Mouse (Mus musculus): Measurements from ENCODE around the gene Gm47791.

Gm47791 gene

DNA sequence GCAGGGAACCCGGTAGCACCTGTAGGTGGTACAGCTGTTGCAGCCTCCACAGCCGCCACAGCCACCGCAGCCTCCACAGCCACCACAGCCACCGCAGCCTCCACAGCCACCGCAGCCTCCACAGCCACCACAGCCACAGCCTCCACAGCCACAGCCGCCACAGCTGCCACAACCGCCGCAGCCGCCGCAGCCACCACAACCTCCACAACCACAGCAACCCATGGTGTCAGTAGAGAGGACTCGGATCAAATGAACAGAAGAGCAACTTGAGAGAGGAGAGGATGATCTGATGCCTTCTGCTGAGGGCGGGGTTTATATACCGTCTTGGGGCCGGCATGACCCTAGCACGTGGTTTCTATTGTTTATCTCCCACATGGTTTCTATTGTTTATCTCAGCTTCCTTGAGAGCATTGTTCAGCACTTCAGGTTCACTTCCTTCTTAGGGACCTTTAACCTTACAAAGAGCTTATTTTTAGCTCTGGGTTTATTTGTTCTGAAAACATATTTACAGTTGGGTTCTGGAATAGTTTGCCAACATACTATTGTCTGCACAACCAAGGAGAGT lies at the start of gene Gm47791:
Gm47791 (minus strand) TSS at position 222 of the 565 bp plus-strand sequence.
- in situ Hi-C loops (cut with MboI, MseI) = no loop called here

DNA sequence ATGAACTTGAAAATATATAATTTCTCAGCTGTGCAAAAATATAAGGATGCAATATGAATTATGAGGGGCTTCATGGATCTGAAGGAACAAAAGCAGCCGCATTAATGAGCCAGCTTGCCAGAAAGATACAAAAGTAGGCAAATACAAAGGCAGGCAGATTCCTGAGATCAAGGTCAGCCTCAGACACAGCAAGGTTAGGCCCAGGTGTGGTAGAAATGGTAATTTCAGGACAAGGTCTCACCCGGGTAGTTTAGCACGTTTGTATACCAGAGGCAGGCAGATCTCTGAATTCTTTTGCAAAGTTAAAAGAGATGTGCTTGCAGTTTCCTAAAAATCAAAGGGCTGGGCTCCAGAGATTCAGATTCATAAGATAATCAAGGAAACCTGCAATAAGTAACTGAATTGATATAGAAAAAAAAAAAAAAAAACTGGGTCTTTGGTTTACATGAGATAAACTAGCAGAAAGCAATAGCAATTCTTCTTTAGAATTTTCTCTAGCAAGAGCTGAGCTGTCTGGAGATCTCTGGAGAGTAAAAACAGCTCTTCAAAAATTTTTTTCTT lies 49.7 kb upstream of the Gm47791 start:
- in situ Hi-C loops (cut with MboI, MseI) = no loop called here

DNA sequence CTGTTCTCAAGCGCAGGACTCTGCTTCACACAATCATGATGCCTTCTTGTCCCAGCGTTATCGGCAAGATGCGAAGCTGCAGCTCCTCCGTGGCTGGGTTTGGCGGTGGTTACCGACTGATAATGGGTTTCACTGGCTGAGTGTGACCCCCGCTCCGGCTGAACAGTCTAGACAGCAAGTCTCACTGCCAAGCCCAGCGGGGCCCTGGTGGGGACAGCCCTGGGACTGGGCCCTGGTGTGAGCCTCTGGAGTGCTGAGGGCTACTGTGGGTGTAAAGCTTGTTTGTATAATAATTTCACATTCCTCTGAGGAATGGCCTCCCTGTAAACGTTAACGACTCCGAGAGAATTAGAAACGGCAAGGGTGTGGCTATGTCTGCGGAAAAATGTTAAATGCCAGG lies 49.1 kb upstream of the Gm47791 start:
- in situ Hi-C loops (cut with MboI, MseI) = no loop called here

DNA sequence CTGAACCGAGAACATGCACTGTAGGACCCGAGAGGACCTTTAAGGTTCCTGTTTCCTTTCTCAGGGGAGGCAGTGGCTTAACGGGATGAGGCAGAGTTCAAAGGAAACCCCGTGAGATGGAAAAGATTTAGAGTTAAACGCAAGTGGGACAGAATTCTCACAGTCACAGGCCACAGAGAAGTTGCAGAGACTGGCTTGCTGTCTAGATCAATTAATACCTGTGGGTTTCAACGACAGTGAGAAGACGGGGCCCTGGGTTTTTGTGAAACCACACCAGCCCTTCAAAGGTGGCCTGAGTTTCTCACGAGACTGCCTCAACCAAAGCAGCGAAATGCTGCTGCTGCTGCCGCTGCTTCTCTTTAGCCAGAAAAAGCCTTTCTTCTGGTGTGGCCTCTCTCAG lies 48.3 kb upstream of the Gm47791 start:
- in situ Hi-C loops (cut with MboI, MseI) = no loop called here

DNA sequence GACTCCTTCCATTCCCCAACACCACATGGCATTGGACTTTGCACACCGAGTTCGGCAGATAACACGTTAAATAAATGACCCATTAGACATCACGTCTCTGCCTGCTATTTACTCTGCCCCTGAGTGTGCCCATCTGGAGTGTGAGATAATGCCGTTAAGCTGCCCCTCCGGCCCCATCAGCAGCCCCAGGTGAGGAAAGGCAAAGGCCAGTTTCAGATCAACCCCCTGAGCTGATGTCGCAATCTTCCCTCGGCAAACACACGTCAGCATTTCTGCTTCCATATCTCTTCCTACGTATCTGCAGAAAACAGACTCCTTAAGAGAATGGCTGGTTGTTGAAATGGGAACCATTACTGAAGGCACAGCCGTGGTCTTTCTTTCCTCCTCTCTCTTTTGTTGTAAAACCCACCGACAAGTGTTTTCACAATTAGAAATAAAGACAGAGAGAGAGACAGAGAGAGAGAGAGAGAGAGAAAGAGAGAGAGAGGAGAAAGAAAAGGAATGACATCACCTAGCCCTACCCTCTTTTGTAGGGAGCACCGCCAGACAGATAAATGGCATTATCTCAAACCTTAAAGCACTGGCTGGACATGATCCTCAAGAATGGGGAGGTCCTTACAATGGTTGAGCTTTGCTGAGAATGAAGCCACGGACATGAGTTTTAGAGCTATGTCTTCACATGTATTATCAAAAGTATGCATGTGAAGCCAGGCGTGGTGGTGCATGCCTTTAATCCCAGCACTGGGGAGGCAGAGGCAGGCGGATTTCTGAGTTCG lies 45.1 kb upstream of the Gm47791 start:
- in situ Hi-C loops (cut with MboI, MseI) = no loop called here

DNA sequence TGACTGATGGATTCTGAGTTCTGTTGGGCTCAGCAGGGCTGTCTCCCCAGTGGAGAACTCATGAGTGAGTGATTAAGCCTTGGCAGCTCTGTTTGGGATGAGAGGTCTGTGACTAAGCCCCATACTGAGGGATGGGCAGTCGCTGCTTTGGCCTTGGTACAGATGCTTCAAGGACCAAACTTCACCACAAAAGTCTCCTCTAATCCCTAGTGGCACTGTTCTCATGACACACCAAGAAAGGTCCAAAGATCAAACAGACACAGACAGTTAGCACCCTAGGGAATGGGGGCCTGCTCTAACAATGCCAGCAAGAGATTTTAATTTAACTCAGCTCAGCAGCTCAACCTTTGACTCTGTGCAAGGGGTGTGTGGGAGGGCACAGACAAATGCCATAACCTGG lies 40.7 kb upstream of the Gm47791 start:
- in situ Hi-C loops (cut with MboI, MseI) = no loop called here

DNA sequence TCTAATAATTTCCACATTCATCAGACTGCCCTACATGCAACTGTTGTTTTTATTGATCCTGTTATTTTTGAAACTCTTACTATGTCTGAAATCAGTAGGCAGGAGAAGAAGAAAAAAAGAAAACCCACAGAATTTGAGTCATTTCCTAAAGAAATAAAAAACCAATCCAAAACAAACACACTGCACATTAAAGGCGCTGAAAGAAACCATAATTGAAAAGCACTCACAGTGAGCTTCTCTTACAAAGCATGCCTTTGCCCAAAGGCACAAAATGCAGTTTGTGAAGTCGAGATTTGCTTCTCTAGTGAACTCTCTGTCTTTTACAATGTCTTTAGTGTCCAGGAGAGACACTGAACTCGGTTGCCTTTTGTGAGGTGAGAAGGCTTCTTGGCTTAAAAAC lies 37.5 kb upstream of the Gm47791 start:
- in situ Hi-C loops (cut with MboI, MseI) = no loop called here

DNA sequence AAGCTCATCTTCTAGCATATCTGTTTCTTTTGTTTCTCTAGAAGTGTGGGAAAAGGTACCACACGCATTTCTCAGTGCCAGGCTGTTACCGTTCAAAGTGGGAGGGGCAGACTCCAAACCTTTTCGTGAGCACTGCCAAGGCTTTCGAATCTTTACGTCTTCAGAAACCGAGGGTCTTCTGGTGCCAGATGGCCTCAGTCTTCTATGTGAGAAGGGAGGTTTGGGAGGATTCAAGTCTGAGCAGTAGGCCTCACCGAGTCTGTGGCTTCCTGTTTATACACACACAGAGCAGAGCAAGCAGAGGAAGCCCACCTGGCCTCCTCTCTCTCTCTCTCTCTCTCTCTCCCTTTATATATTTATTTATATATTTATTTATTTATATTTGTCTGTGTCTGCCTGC lies 36.2 kb upstream of the Gm47791 start:
- in situ Hi-C loops (cut with MboI, MseI) = no loop called here

DNA sequence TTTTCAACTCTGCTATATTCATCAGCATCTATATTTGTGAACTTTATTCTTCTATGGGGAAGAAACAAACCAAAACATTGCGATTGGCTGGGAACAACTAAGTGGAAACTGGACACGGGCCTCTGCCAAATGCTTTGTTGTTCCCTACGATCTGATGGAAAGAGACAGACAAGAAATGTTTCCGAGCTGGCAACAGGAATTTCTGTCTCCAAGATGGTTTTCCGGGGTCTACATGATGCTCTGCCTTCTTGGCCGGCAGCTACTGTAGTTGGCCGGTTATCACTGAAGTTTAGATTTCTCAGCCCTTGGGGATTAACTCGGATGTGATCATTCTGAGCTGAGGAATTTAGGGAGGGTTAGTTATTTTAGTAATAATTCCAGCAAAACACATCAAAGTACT lies 35.3 kb upstream of the Gm47791 start:
- in situ Hi-C loops (cut with MboI, MseI) = no loop called here

DNA sequence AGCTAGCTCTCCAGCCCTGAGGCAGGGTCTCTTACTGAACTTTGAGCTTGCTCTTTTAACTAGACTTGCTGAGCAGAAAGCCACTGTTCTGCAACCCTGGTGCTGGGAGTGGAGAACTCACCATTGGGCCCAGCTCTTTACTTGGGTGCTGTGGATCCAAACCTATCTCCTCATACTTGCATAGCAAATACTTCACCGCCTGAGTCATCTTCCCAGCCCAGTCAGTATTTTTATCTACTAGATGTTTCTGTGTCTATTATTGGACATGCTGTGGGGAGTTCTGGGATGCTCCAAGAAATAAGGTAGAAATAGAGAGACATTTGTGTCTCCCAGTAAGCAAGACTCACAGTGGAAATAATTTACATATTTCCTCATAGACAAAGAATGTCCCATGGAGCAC lies 33.0 kb upstream of the Gm47791 start:
- in situ Hi-C loops (cut with MboI, MseI) = no loop called here

DNA sequence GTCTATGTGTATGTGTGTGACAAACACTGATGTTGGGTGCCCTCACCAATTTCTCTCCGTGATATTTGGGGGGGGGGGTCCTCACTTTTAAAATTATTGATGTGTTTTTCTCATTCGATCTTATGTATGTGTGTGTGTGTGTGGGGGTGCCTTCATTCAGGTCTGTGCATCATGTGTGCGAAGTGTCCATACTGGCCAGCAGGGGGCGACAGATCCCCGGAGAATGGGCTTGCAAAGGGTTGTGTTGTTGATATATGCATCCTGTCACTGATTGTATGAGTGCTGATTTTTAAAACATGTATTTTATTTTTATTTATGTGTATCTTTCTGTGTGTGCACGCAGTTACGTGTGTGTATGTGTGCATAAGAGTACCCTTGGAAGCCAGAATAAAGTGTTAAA lies 32.6 kb upstream of the Gm47791 start:
- in situ Hi-C loops (cut with MboI, MseI) = no loop called here

DNA sequence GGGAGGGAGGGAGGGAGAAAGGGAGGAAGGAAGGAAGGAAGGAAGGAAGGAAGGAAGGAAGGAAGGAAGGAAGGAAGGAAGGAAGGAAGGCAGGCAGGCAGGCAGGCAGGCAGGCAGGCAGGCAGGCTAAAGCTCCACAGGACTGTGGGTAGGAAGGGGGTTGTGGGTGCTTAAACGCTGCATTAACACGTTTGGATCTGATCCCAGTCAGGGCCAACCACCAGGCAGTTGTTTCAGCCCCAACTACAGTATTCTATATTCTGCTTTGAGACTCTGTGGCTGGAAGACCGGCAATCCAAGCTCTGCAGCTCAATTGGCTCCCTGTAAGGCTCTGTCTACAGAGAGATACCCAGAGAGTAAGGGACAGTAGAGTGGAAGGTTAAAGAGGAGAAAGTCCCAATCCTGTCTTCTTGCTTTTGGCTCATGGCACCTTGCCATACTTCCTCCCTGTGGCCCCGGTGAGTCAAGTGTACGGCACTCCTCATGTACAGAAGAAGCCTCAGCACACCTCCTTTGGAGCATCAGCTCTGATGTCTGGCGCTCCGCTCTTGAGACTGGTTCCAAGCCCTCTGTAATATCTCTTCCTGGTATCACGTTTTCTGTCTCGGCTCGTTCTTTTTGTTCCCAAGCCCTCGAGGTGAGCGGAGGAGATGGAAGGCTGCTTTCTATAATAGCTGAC lies 30.2 kb upstream of the Gm47791 start:
- in situ Hi-C loops (cut with MboI, MseI) = no loop called here

DNA sequence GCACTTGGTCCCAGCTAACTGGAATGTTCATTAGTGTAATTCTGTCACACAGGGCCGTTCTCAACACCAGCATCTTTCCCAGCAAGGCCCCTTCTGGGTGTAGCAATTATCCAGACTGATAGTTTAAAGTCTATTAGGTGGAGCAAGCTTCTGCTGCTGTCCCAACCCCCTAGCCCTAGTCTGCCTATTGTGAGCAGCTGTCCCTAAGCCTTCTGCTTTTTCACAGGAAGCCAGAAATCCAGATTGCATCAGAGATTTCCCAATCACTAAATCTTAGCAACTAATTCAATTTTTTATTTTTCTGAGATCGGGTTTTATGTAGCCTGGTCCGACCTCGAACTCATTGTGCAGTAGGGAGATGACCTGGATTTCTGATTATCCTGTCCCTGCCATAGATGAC lies 27.9 kb upstream of the Gm47791 start:
- in situ Hi-C loops (cut with MboI, MseI) = loop anchor here (25.0 kb wide), 1 partner anchor 913 kb away; no protein-coding TSS in a partner anchor

DNA sequence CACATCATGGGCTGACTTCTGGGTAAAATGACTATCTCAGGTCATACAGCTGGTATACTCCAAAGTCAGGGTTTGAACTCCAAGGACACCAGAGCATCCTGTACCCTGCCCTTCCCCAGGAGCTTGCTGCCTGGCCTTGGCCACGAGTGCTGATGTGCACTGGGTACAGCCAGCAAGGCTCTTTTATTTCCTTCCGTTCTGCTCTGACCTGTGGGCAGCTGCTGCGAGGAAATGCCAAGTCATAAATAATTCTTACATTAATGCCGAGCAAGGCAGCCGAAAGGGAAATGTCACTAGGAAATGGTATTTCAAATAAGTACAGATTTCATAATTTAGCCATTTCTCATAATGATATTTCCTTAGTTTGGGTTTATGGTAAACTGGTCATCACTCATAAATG lies 27.3 kb upstream of the Gm47791 start:
- in situ Hi-C loops (cut with MboI, MseI) = loop anchor here (25.0 kb wide), 1 partner anchor 914 kb away; no protein-coding TSS in a partner anchor

DNA sequence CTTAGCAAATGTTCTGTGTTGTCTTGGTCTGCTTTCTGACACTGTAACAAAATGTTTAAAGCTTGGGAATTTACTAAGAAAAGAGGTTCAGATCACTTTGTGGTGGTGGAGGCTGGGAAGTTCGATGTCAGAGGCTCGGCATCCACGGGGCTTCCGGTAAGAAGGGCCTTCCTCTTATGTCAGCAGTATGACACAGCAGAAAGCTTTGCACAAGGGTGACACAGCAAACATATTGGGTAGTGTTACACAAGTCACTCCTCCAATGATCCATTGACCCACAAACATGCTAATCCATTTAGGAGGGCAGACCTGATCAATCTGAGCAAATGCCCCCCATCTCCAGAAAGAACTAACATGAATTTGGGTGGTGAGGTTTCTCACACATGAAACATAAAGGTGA lies 26.0 kb upstream of the Gm47791 start:
- in situ Hi-C loops (cut with MboI, MseI) = loop anchor here (25.0 kb wide), 1 partner anchor 915 kb away; no protein-coding TSS in a partner anchor

DNA sequence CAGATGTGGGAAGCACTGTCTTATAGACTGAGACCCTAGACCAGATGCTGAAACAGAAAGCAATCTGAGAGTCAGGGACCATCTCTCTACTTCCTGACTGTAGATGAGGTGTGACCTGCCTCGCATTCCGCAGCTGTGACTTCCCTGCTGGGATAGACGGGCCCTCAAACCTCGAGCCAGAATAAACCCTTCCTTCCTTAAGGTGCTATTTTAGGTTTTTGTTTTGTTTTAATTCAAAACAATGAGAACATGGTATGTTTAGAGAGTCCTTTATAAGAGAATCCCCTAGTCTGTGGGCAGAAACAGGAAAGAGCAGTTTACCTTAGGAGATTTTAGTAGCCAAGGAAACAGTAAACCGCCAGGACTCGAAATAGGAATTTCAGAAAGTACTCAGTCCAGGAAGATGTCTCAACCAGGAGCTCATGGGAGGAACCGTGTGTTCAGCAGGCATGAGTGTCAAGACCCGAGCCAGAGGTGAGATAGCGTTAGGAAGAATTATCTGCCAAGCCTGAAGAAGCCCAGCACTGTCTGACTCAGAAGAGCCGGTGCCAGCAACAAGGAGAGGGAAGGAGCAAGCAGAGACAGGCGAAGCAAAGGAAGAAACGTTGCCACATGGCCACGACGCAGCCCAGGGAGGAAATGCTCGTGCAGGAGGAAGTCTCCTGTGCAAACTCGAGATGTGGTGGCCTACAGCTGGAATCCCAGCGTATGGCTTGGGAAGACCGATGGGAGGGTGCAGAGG lies 24.8 kb upstream of the Gm47791 start:
- in situ Hi-C loops (cut with MboI, MseI) = loop anchor here (25.0 kb wide), 1 partner anchor 916 kb away; no protein-coding TSS in a partner anchor

DNA sequence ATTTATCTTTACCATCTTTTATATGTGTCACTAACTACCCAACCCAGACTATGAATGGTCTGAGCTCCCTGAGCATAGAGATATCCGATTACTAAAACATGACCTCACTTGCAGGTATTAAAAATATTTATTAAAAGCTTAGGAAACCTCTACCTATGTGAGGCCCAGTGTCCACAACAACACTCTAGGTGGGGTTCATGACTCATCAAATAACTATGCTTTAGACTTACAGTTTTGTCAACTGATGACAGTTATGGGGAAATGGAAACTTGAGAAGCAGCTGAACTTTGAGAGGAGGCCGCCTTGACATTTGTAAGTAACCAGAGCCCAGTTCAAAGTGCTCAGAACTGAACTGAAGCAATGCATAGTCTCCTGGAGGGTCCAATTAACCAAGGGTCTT lies 24.2 kb upstream of the Gm47791 start:
- in situ Hi-C loops (cut with MboI, MseI) = loop anchor here (25.0 kb wide), 1 partner anchor 917 kb away; no protein-coding TSS in a partner anchor

DNA sequence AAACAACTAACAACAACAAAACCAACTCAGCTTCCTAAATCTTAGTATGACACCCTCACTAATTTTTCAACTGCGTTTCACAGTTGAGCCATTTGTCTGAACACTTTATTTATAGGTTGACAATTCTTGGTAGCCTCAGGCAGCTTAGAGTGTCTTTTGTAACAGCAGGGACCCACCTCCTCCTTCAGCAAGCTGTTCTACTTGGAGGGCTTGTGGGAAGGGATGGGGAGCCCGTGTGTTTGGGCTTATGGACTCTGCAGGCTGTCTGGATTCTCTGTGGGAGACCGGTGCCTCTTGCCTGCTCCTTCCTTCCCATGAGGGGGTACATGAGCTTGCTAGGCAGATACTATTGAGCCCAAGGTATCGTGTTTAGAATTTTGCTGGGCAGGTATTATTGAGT lies 22.9 kb upstream of the Gm47791 start:
- in situ Hi-C loops (cut with MboI, MseI) = loop anchor here (25.0 kb wide), 1 partner anchor 918 kb away; no protein-coding TSS in a partner anchor

DNA sequence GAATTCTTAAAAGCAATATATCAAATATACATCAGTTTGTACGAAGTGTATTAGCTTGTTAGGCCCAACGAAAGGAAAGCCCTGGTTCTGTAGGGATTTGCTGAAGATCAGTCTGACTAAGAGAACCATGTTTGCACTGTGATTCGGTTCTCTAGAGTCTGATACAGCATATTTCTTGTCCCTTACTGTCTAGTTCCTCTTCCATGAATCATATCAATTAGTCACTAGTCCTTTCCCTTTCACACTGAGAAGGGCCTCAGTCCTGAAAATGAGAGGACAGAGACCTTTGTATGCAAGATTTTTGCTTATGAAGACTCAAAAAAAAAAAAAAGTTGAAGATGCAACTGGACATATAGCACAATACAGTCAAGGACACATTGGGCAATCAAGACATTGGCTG lies 22.1 kb upstream of the Gm47791 start:
- in situ Hi-C loops (cut with MboI, MseI) = loop anchor here (25.0 kb wide), 1 partner anchor 919 kb away; no protein-coding TSS in a partner anchor

DNA sequence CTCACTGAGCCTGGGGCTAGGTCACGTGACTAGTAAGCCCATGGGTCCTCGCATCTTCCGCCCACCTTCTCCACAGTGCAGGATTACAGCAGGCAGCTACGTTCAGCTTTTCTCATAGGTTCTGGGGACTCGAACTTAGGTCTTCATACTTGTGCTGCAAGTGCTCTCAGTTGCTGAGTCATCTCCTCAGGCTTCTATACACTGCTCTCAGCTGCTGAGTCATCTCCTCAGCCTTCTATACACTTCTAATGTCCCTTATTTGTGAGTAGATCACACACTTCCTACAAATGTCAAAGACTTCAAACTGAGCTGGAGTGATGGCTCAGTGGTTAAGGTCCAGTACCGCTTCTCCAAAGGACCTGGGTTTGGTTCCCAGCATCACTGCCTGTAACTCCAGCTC lies 21.2 kb upstream of the Gm47791 start:
- in situ Hi-C loops (cut with MboI, MseI) = loop anchor here (25.0 kb wide), 1 partner anchor 920 kb away; no protein-coding TSS in a partner anchor

DNA sequence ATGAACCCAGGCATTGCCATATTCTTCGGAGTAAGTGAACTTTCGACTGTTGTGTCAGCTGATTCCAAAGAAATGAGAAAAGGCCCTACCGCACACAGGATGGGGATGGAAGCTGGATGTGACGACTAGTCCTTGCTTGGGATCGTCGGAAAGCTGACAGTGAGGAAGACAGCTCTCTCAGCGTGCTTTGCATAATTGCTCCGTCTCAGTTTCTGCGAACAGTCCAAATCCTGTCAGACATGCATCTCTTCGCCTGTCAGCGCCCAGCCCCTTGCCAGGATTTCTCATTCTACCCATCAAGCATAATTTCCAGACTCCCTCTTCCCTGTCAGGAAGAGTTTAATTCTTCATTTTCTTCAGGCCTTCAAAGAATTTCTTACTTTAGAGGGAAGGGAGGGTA lies 20.1 kb upstream of the Gm47791 start:
- in situ Hi-C loops (cut with MboI, MseI) = loop anchor here (25.0 kb wide), 1 partner anchor 921 kb away; no protein-coding TSS in a partner anchor

Data from T-helper 2 cell (primary cell).